Mouse (Mus musculus): Measurements from ENCODE around the gene Kcnip1. TPM values are rescaled to one million over a fixed set of nuclear protein-coding genes. Genes with fewer than 3 reads are reported as not detected.

Gene Kcnip1
- polyA plus RNA-seq, 1 experiment from 2014 or later = 2.0 TPM

GRCm38 (mm10) chr11:33993496-33993895, 544 bp upstream of the Kcnip1 start:
- DNase-seq (ENCODE audit: low spot score) = peak; percentile 30
- Histone ChIP-seq H3K27me3 (ENCODE audit: insufficient read depth, low read length) (peaks cover 6% of the 10 kb centered on the region; the same call in 1 of the 2 replicates), H3K9ac (ENCODE audit: low read depth, low read length) (no peak overlapping the region), H3K4me1 (replicated peaks; ENCODE audit: insufficient read depth, low read length) (0 out of 2 replicates have a peak, but pooled peaks cover 6% of the 10 kb centered on the region), H3K4me2 (ENCODE audit: low read length) (peak overlapping the region; percentile 43; the same call in 1 of the 2 replicates), H3K27ac (no peak overlapping the region), H3K9me3 (replicated peaks; ENCODE audit: low read length) (no peaks in the 10 kb centered on the region), H3K4me3 (replicated peaks; ENCODE audit: low read depth, low read length) (no peak overlapping the region), H3K36me3 (ENCODE audit: insufficient read depth, low read length) (no peaks in the 10 kb centered on the region)
- ATAC-seq (replicated peaks; ENCODE audit: low FRiP score, low read depth) = no peak
- TF ChIP-seq CTCF (IDR thresholded peaks at IDR 0.05; ENCODE audit: low read depth) = peak; percentile 47; the same call in 1 of the 2 replicates
- 52% methylated on average over 5 of the region's 5 CpGs for WGBS

GRCm38 (mm10) chr11:33990002-33990401, 3.0 kb downstream of the Kcnip1 start:
- no peaks in the 10 kb centered on the region for H3K36me3 ChIP-seq (ENCODE audit: insufficient read depth, low read length)
- 0 out of 2 replicates have a peak, but pooled peaks cover 6% of the 10 kb centered on the region for H3K4me1 ChIP-seq (replicated peaks; ENCODE audit: insufficient read depth, low read length)
- TF ChIP-seq CTCF (IDR thresholded peaks at IDR 0.05; ENCODE audit: low read depth) = no peak
- H3K4me3 ChIP-seq (replicated peaks; ENCODE audit: low read depth, low read length) = no peak overlapping the region
- DNase-seq (ENCODE audit: low spot score) (no peak), ATAC-seq (replicated peaks; ENCODE audit: low FRiP score, low read depth) (no peak)
- no peak overlapping the region for H3K9ac ChIP-seq (ENCODE audit: low read depth, low read length)
- 73% methylated on average over 5 of the region's 5 CpGs for WGBS
- H3K9me3 ChIP-seq (replicated peaks; ENCODE audit: low read length) = no peaks in the 10 kb centered on the region
- no peak overlapping the region for H3K27ac ChIP-seq
- H3K4me2 ChIP-seq (ENCODE audit: low read length) = no peak overlapping the region
- peaks cover 6% of the 10 kb centered on the region; the same call in 1 of the 2 replicates for H3K27me3 ChIP-seq (ENCODE audit: insufficient read depth, low read length)

- Histone ChIP-seq H3K9ac (ENCODE audit: low read depth, low read length) (no peak overlapping the region), H3K36me3 (ENCODE audit: insufficient read depth, low read length) (no peaks in the 10 kb centered on the region), H3K4me3 (replicated peaks; ENCODE audit: low read depth, low read length) (no peak overlapping the region), H3K9me3 (replicated peaks; ENCODE audit: low read length) (no peaks in the 10 kb centered on the region), H3K27me3 (ENCODE audit: insufficient read depth, low read length) (no peaks in the 10 kb centered on the region), H3K4me2 (ENCODE audit: low read length) (no peak overlapping the region), H3K4me1 (replicated peaks; ENCODE audit: insufficient read depth, low read length) (no peaks in the 10 kb centered on the region), H3K27ac (no peak overlapping the region)
- DNase-seq (ENCODE audit: low spot score) (no peak), ATAC-seq (replicated peaks; ENCODE audit: low FRiP score, low read depth) (no peak)
- 85% methylated on average over 2 of the region's 2 CpGs for WGBS
- no peak for TF ChIP-seq CTCF (IDR thresholded peaks at IDR 0.05; ENCODE audit: low read depth)
These were observed 6.4 kb downstream of the Kcnip1 start for GRCm38 (mm10) chr11:33986525-33986924.

GRCm38 (mm10) chr11:33980146-33980545, 12.8 kb downstream of the Kcnip1 start:
- 76% methylated on average over 4 of the region's 4 CpGs for WGBS
- no peaks in the 10 kb centered on the region for H3K36me3 ChIP-seq (ENCODE audit: insufficient read depth, low read length)
- H3K4me1 ChIP-seq (replicated peaks; ENCODE audit: insufficient read depth, low read length) = no peaks in the 10 kb centered on the region
- DNase-seq (ENCODE audit: low spot score) (no peak), ATAC-seq (replicated peaks; ENCODE audit: low FRiP score, low read depth) (no peak)
- H3K4me3 ChIP-seq (replicated peaks; ENCODE audit: low read depth, low read length) = no peak overlapping the region
- H3K4me2 ChIP-seq (ENCODE audit: low read length) = no peak overlapping the region
- no peak for TF ChIP-seq CTCF (IDR thresholded peaks at IDR 0.05; ENCODE audit: low read depth)
- no peak overlapping the region for H3K27ac ChIP-seq
- no peak overlapping the region for H3K9ac ChIP-seq (ENCODE audit: low read depth, low read length)
- H3K9me3 ChIP-seq (replicated peaks; ENCODE audit: low read length) = no peaks in the 10 kb centered on the region
- no peaks in the 10 kb centered on the region for H3K27me3 ChIP-seq (ENCODE audit: insufficient read depth, low read length)

GRCm38 (mm10) chr11:33975121-33975520, 17.8 kb downstream of the Kcnip1 start:
- Histone ChIP-seq H3K9ac (ENCODE audit: low read depth, low read length) (no peak overlapping the region), H3K4me2 (ENCODE audit: low read length) (no peak overlapping the region), H3K27ac (no peak overlapping the region), H3K27me3 (ENCODE audit: insufficient read depth, low read length) (no peaks in the 10 kb centered on the region), H3K4me1 (replicated peaks; ENCODE audit: insufficient read depth, low read length) (no peaks in the 10 kb centered on the region), H3K4me3 (replicated peaks; ENCODE audit: low read depth, low read length) (no peak overlapping the region), H3K9me3 (replicated peaks; ENCODE audit: low read length) (no peaks in the 10 kb centered on the region), H3K36me3 (ENCODE audit: insufficient read depth, low read length) (no peaks in the 10 kb centered on the region)
- 84% methylated on average over 2 of the region's 2 CpGs for WGBS
- ATAC-seq (replicated peaks; ENCODE audit: low FRiP score, low read depth) = no peak
- no peak for DNase-seq (ENCODE audit: low spot score)
- TF ChIP-seq CTCF (IDR thresholded peaks at IDR 0.05; ENCODE audit: low read depth) = no peak

GRCm38 (mm10) chr11:33974341-33975040, 18.5 kb downstream of the Kcnip1 start:
- Histone ChIP-seq H3K9ac (ENCODE audit: low read depth, low read length) (no peak overlapping the region), H3K27ac (no peak overlapping the region), H3K36me3 (ENCODE audit: insufficient read depth, low read length) (no peaks in the 10 kb centered on the region), H3K27me3 (ENCODE audit: insufficient read depth, low read length) (no peaks in the 10 kb centered on the region), H3K9me3 (replicated peaks; ENCODE audit: low read length) (no peaks in the 10 kb centered on the region), H3K4me3 (replicated peaks; ENCODE audit: low read depth, low read length) (no peak overlapping the region), H3K4me1 (replicated peaks; ENCODE audit: insufficient read depth, low read length) (no peaks in the 10 kb centered on the region), H3K4me2 (ENCODE audit: low read length) (no peak overlapping the region)
- DNase-seq (ENCODE audit: low spot score) (no peak), ATAC-seq (replicated peaks; ENCODE audit: low FRiP score, low read depth) (no peak)
- 75% methylated on average over 14 of the region's 14 CpGs for WGBS
- TF ChIP-seq CTCF (IDR thresholded peaks at IDR 0.05; ENCODE audit: low read depth) = no peak
